Mouse (Mus musculus) heart, adult 11 months (tissue): ENCODE results near the gene Atg7.

Experiments
- DNase-seq: peaks from one replicate; pipeline ENCODE4 v3.0.0; 2022

Gene Atg7

GRCm38 (mm10) chr6:114909801-114910200 lies 266.9 kb downstream of the Atg7 start:
- no peak for DNase-seq
